Mouse (Mus musculus) thymus, adult 2 months (tissue): ENCODE measurements at regions not wholly inside any gene's neighbourhood (a gene's known extent, or its start where the extent isn't known, plus 50 kb on each side); places are given as distances from the start of the nearest gene placed in this dataset.

Source experiments
- DNase-seq: peaks from one replicate; pipeline ENCODE4 v3.0.0; 2021
- H3K27ac ChIP-seq: fragments of 200-500 bp; 2 replicates; pipeline ENCODE4 v1.5.1; 2012; ENCODE audit warnings: low read length, control low read depth; ENCODE audit not compliant: control insufficient read depth, insufficient read depth
- H3K27me3 ChIP-seq: fragments of 200-500 bp; 2 replicates; pipeline ENCODE4 v1.6.1; 2012; ENCODE audit warnings: mild to moderate bottlenecking, low read length, moderate library complexity, mixed read lengths; ENCODE audit not compliant: control insufficient read depth, insufficient read depth
- H3K36me3 ChIP-seq: fragments of 200-500 bp; 2 replicates; pipeline ENCODE4 v1.6.1; 2012; ENCODE audit warnings: mild to moderate bottlenecking, low read length, moderate library complexity; ENCODE audit not compliant: control insufficient read depth, insufficient read depth
- H3K4me1 ChIP-seq: fragments of 200-500 bp; replicated peaks from 2 replicates; pipeline ENCODE4 v1.6.1; 2012; ENCODE audit warnings: low read length; ENCODE audit not compliant: control insufficient read depth, insufficient read depth
- H3K4me3 ChIP-seq: fragments of 200-500 bp; 2 replicates; pipeline ENCODE4 v1.5.1; 2012; ENCODE audit warnings: mild to moderate bottlenecking, low read length, control low read depth, moderate library complexity; ENCODE audit not compliant: control insufficient read depth, insufficient read depth
- CTCF ChIP-seq: fragments of 200-500 bp; IDR thresholded peaks from 2 replicates; pipeline ENCODE4 v1.5.1; 2012; ENCODE audit warnings: mild to moderate bottlenecking, control low read depth, low read length, moderate library complexity, borderline replicate concordance; ENCODE audit not compliant: control insufficient read depth, poor library complexity, insufficient read depth; ENCODE audit errors: extremely low read depth
- POLR2A ChIP-seq: fragments of 200-500 bp; IDR thresholded peaks from 2 replicates; pipeline ENCODE4 v1.6.1; 2012; ENCODE audit warnings: mild to moderate bottlenecking, low read length, control low read depth, moderate library complexity; ENCODE audit not compliant: control insufficient read depth, poor library complexity, insufficient read depth; ENCODE audit errors: extremely low read depth
- WGBS: fragments of 180-500 bp; shearing (Covaris S2); methylation state at CpG from one replicate; pipeline ENCODE4 v1.1.7; 2018; 5-methylcytosine and 5-hydroxymethylcytosine counted together

DNA sequence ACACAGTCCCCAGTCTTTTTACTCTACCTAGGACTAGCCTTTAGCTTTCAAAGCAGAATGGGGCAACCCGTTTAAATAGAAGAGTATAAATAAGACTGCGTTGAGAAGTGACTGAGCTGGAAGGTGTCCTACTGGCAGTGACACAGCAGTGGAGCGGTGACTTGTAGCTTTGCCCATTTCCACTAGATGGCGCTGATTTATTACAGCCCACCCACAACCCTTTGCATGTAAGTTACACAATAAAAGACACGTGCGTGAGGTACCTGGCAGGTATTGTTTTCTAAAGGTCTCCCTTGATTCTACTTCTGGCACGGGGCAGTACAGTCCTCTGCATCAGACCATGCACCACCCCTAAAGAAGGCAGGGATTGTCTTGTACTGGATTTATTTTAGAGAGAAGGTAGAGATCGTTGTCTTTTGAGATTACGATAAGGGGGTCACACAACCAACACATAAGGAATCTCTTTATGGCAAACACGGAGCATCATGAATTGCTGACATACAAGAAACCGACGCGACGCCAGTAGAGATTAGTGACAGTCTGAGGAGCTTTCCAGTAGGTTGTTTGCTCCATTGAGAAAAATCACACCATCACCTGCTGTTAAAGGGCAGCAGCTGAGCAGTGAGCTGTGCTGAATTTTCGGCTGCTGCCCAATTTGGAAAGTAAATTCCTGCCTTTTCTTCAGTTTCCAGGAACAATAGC lies 140.5 kb upstream of the Ank start:
- Histone ChIP-seq H3K27ac (no peak overlapping the region), H3K4me3 (no peak overlapping the region), H3K4me1 (no peaks in the 10 kb centered on the region), H3K36me3 (no peaks in the 10 kb centered on the region), H3K27me3 (no peaks in the 10 kb centered on the region)
- WGBS = 35% methylated on average over 15 of the region's 15 CpGs
- TF ChIP-seq POLR2A (no peak), CTCF (no peak)
- peak; percentile 48 for DNase-seq

- no peaks in the 10 kb centered on the region for H3K27me3 ChIP-seq
- no peak for DNase-seq
- H3K4me1 ChIP-seq = no peaks in the 10 kb centered on the region
- no peak overlapping the region for H3K27ac ChIP-seq
- TF ChIP-seq CTCF (no peak), POLR2A (no peak)
- WGBS = 92% methylated on average over 5 of the region's 5 CpGs
- no peaks in the 10 kb centered on the region for H3K36me3 ChIP-seq
- no peak overlapping the region for H3K4me3 ChIP-seq
These were observed 140.0 kb upstream of the Ank start for GRCm38 (mm10) chr15:27326549-27326876.

DNA sequence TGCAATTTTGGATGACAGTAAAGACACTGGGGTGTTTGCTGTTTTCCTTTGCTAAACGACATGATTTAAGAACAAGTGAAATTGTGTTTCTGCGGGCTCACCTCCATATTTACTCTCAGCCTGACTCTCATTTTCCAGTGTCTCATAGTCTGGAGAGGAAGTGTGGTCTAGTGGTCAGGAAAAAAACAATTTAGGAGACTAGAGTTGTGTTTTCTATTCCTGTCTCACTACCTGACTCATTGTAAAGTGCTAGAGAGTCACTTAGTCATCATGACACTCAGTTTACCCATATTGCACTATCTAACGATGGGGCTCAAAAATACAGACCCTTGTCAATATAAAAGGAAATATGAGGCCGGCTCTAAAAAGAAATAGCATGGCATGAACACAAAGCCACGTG lies 138.7 kb upstream of the Ank start:
- no peaks in the 10 kb centered on the region for H3K36me3 ChIP-seq
- no peaks in the 10 kb centered on the region for H3K4me1 ChIP-seq
- H3K4me3 ChIP-seq = no peak overlapping the region
- DNase-seq = no peak
- no peak for TF ChIP-seq CTCF
- no peak for TF ChIP-seq POLR2A
- no peak overlapping the region for H3K27ac ChIP-seq
- H3K27me3 ChIP-seq = no peaks in the 10 kb centered on the region
- WGBS = 75% methylated on average over 5 of the region's 5 CpGs

GRCm38 (mm10) chr15:27328441-27328840 lies 138.0 kb upstream of the Ank start:
- 93% methylated on average over 2 of the region's 2 CpGs for WGBS
- Histone ChIP-seq H3K27ac (no peak overlapping the region), H3K27me3 (no peaks in the 10 kb centered on the region), H3K36me3 (no peaks in the 10 kb centered on the region), H3K4me1 (no peaks in the 10 kb centered on the region), H3K4me3 (no peak overlapping the region)
- TF ChIP-seq POLR2A (no peak), CTCF (no peak)
- no peak for DNase-seq

DNA sequence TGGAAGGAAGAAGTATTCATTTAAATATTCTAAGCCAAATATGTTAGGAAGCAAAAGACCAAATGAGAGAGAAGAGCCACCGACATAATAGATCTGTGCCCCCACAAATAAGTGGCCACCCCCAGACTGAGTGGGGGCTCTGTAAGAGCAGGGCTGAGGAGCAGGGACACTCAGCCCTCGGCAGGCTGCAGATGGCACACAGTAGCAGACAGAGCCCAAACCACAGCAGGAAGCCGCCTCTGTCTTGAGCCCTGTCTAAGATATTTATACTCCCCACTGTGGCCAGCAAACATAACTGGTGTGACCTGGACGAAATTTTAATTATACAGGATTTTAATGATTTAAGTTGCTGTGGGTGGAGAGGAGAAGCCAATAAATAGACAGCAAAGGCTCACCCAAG lies 126.4 kb upstream of the Ank start:
- 4% methylated on average over 4 of the region's 4 CpGs for WGBS
- Histone ChIP-seq H3K4me1 (no peaks in the 10 kb centered on the region), H3K36me3 (no peaks in the 10 kb centered on the region), H3K4me3 (no peak overlapping the region), H3K27me3 (no peaks in the 10 kb centered on the region), H3K27ac (no peak overlapping the region)
- no peak for DNase-seq
- TF ChIP-seq CTCF = no peak
- no peak for TF ChIP-seq POLR2A

DNA sequence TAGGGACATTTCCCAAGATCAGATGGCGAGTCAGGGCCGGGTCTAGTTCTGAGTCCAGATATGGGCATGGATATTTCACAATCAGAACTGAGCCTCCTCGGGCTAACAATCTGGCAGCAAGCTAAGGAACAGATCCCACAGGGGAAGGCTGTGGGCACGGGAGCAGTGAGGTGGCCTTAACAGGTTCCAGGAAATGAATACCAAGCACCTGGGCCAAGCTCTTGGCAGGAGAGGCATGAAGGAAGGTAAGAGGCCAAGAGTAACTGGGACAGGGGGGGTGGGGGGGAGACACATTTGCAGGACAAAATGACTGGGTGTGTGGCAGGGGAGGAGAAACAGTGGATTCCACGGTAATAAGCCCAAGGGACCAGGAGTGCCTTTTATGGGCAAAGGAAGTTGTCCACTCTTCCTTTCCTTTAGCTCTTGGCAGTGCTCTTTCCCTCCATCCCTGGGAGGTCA lies 124.9 kb upstream of the Ank start:
- Histone ChIP-seq H3K36me3 (no peaks in the 10 kb centered on the region), H3K27me3 (no peaks in the 10 kb centered on the region), H3K27ac (no peak overlapping the region), H3K4me3 (no peak overlapping the region), H3K4me1 (no peaks in the 10 kb centered on the region)
- no peak for DNase-seq
- 53% methylated on average over 5 of the region's 5 CpGs for WGBS
- TF ChIP-seq CTCF (no peak), POLR2A (no peak)

DNA sequence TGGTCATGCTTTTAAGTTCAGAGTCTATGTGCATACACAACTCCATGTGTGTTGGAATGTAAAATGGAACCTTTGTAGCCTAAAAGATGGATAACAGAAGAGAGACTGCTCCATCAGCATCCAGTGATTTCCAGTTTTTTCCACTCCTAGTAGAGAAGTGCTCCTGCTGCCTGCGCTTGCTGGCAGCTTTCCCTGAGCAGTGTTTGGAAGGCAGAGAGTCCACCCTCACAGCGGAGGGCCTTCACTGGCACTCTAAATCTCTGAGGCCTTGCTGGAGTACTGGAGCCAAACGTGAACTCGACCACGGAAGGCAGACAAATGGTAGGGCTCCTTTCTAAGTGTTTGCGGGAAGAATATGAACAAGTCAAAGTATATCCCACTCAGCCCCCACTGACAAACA lies 108.0 kb upstream of the Ank start:
- Histone ChIP-seq H3K4me3 (no peak overlapping the region), H3K36me3 (no peaks in the 10 kb centered on the region), H3K27ac (no peak overlapping the region), H3K4me1 (no peaks in the 10 kb centered on the region), H3K27me3 (no peaks in the 10 kb centered on the region)
- 88% methylated on average over 6 of the region's 6 CpGs for WGBS
- no peak for TF ChIP-seq POLR2A
- no peak for TF ChIP-seq CTCF
- no peak for DNase-seq
